Mouse (Mus musculus): ENCODE data around the gene Crk. TPM values are rescaled to one million over a fixed set of nuclear protein-coding genes. Genes with fewer than 3 reads are reported as not detected.

The Crk gene
- polyA plus RNA-seq, 1 experiment = 27.0 TPM

DNA sequence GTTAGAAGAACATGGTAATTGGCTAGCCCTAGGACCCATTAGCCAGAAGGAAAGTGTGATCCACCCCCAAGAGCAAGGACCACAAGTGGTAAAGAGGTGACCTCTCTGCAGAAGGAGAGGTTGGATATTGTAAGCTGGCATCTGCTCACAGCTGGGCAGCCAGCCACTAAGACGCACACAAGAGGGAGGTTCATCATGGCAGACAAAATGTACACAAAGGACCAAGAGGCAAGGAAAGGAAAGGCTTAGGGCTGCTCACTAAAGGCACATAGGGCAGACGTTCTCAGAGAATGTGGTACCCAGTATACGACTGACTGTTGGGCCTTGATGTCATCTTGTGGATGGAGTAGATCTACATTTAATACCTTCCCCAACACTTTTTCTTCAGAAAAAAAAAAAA is 4.2 kb upstream of the Crk start:
- Histone ChIP-seq H3K4me1 (ENCODE audit: control insufficient read depth, insufficient read depth, low read length) (peaks cover 6% of the 10 kb centered on the region), H3K27me3 (ENCODE audit: control insufficient read depth, insufficient read depth, low read length) (no peaks in the 10 kb centered on the region), H3K27ac (ENCODE audit: control insufficient read depth, insufficient read depth, low read depth, low read length) (no peak overlapping the region), H3K4me3 (ENCODE audit: control insufficient read depth, low read depth, low read length) (no peak overlapping the region), H3K36me3 (ENCODE audit: control insufficient read depth, insufficient read depth, low read length) (peaks cover 1% of the 10 kb centered on the region)
- TF ChIP-seq CTCF (IDR thresholded peaks at IDR 0.05; ENCODE audit: control insufficient read depth, insufficient read depth, insufficient replicate concordance, low read depth, low read length) = no peak
- TF ChIP-seq POLR2A (IDR thresholded peaks at IDR 0.05; ENCODE audit: control insufficient read depth, low read depth, low read length) = no peak

DNA sequence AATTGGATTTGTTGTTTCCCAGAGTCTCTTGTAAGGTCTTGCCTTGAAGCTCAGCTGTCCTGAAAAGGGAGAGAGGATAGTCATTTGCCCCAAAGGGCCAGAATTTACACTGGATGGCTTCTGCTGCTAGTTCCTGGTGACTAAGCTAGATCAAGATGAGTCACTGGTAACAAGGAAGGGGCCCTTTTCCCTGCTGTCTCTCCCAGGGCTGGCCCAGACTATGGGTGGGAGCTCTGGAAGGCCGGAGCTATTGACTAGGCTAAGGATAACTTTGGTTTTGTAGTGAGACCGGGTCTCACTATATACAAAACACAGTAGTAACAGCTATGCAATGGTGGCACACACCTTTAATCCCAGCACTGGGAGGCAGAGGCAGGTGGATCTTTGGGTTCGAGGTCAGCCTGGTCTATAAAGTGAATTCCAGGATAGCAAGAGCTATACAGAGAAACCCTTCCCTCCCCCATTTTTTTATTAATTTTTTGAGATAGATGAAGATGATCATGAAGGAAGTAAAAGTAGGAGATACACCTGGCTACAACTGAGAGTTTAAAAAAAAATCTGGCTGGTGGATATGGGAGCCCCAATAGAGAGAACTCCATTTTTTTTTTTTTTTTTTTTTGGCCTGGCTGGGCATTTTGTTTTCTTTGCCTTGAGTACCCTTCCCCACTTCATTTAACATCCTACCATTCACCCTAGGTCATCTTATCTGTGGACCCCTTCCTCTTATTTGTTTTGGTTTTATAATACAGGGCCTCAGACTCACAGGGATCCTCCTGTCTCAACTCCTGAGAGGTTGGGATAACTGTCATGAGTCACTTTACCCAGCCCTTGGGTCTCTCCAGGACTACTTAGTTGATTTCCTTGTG is 945 bp upstream of the Crk start:
- Histone ChIP-seq H3K4me1 (ENCODE audit: control insufficient read depth, insufficient read depth, low read length) (peaks cover 9% of the 10 kb centered on the region), H3K27ac (ENCODE audit: control insufficient read depth, insufficient read depth, low read depth, low read length) (peak overlapping the region; percentile 70), H3K27me3 (ENCODE audit: control insufficient read depth, insufficient read depth, low read length) (no peaks in the 10 kb centered on the region), H3K4me3 (ENCODE audit: control insufficient read depth, low read depth, low read length) (peak overlapping the region; percentile 86), H3K36me3 (ENCODE audit: control insufficient read depth, insufficient read depth, low read length) (0 out of 2 replicates have a peak, but pooled peaks cover 1% of the 10 kb centered on the region)
- TF ChIP-seq POLR2A (IDR thresholded peaks at IDR 0.05; ENCODE audit: control insufficient read depth, low read depth, low read length) (no peak), CTCF (IDR thresholded peaks at IDR 0.05; ENCODE audit: control insufficient read depth, insufficient read depth, insufficient replicate concordance, low read depth, low read length) (no peak)

DNA sequence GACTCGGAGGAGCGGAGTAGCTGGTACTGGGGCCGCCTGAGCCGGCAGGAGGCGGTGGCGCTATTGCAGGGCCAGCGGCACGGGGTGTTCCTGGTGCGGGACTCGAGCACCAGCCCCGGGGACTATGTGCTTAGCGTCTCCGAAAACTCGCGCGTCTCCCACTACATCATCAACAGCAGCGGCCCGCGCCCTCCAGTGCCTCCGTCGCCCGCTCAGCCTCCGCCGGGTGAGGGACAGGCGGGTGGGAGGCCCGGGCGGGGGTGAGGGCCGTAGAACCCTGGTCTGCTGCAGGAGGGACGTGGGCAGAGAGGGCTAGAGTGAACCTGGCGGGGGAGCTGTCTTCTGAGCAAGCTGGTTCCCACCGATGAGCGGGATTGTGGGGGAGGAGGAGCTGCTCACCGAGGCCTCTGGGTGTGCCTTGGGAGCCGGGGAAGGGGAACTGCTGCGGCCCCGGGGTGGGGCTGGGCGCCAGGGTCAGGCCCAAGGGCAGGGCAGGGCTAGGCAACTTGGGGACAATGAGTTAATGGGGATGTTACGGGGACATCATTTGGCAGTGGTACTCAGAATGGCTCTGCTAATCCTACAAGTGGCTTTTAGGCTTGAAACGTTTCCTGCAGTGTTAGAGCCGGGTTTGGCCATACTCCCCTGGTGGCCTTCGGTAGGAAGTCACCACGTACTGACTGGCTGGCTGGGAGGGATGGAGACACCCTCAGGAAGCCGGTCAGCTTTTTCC is 546 bp downstream of the Crk start:
- Histone ChIP-seq H3K4me3 (ENCODE audit: control insufficient read depth, low read depth, low read length) (peak overlapping the region; percentile 86), H3K27me3 (ENCODE audit: control insufficient read depth, insufficient read depth, low read length) (no peaks in the 10 kb centered on the region), H3K27ac (ENCODE audit: control insufficient read depth, insufficient read depth, low read depth, low read length) (peak overlapping the region; percentile 80), H3K4me1 (ENCODE audit: control insufficient read depth, insufficient read depth, low read length) (peaks cover 9% of the 10 kb centered on the region), H3K36me3 (ENCODE audit: control insufficient read depth, insufficient read depth, low read length) (no peaks in the 10 kb centered on the region)
- TF ChIP-seq POLR2A (IDR thresholded peaks at IDR 0.05; ENCODE audit: control insufficient read depth, low read depth, low read length) (no peak), CTCF (IDR thresholded peaks at IDR 0.05; ENCODE audit: control insufficient read depth, insufficient read depth, insufficient replicate concordance, low read depth, low read length) (peak; percentile 17; the same call in 1 of the 2 replicates)

DNA sequence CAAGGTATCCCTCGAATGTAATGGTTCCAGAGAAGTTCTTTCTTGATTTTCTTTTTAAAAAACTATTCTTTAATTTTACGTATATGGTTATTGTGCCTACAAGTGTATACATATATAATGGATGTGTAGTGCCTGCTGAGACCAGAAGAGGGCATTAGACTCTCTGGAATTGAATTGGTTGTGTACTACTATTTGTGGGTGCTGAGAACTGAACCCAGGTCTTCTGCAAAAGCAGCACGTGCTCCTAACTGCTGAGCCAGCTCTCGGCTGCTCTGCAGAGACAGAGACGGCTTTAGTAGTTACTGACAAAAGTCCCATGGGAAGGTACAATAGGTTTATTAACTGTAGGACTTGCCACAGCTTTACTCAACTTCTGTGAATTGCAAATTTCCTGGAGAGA is 5.4 kb downstream of the Crk start:
- H3K4me3 ChIP-seq (ENCODE audit: control insufficient read depth, low read depth, low read length) = no peak overlapping the region
- H3K27ac ChIP-seq (ENCODE audit: control insufficient read depth, insufficient read depth, low read depth, low read length) = no peak overlapping the region
- H3K27me3 ChIP-seq (ENCODE audit: control insufficient read depth, insufficient read depth, low read length) = no peaks in the 10 kb centered on the region
- no peaks in the 10 kb centered on the region for H3K36me3 ChIP-seq (ENCODE audit: control insufficient read depth, insufficient read depth, low read length)
- H3K4me1 ChIP-seq (ENCODE audit: control insufficient read depth, insufficient read depth, low read length) = peaks cover 7% of the 10 kb centered on the region
- TF ChIP-seq POLR2A (IDR thresholded peaks at IDR 0.05; ENCODE audit: control insufficient read depth, low read depth, low read length) (no peak), CTCF (IDR thresholded peaks at IDR 0.05; ENCODE audit: control insufficient read depth, insufficient read depth, insufficient replicate concordance, low read depth, low read length) (no peak)

DNA sequence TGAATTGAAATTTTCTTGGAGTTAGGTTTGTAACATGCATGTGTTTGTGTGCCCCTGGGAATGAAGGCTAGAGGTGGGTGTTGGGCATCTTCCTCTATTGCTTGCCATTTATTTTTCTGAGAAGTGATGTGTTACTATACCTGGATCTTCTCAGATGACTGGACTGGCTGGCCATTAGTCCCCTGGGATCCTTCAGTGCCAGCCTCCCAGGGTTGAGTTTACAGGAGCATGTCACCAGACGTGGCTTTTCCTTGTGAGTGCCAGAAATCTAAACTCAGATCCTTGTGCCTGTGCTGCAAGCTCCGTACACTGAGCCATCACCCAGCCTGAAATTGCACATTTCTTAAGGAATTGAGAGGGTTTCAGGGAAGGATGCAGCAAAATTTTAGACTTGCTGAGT is 5.9 kb downstream of the Crk start:
- TF ChIP-seq CTCF (IDR thresholded peaks at IDR 0.05; ENCODE audit: control insufficient read depth, insufficient read depth, insufficient replicate concordance, low read depth, low read length) (no peak), POLR2A (IDR thresholded peaks at IDR 0.05; ENCODE audit: control insufficient read depth, low read depth, low read length) (no peak)
- H3K4me3 ChIP-seq (ENCODE audit: control insufficient read depth, low read depth, low read length) = no peak overlapping the region
- peaks cover 4% of the 10 kb centered on the region for H3K4me1 ChIP-seq (ENCODE audit: control insufficient read depth, insufficient read depth, low read length)
- no peak overlapping the region for H3K27ac ChIP-seq (ENCODE audit: control insufficient read depth, insufficient read depth, low read depth, low read length)
- no peaks in the 10 kb centered on the region for H3K27me3 ChIP-seq (ENCODE audit: control insufficient read depth, insufficient read depth, low read length)
- H3K36me3 ChIP-seq (ENCODE audit: control insufficient read depth, insufficient read depth, low read length) = no peaks in the 10 kb centered on the region

DNA sequence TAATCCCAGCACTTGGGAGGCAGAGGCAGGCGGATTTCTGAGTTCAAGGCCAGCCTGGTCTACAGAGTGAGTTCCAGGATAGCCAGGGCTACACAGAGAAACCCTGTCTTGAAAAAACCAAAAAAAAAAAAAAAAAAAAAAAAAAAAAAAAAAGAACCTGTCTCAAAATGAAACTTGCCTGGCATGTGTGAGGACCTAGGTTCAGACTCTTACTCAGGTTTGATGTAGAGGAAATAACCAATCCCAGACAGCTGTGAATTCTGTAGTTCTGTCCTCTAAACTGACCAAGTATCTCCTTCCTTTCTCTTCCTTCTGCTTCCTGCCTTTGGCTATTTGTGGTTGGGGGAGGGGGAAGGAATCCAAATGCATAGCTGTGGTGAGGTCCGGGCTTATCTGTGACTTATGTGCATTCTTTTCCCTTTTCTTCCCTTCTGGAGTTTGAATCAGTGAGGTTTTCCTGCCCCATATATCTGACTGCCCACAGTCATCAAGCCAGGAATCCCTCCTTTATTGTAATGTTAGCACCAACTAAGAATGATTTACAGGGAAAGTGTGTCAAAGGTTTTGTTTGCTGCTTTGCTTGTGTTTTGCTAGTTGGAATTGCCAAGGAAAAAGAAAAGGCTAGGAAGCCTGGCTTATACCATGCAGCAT is 8.4 kb downstream of the Crk start:
- TF ChIP-seq POLR2A (IDR thresholded peaks at IDR 0.05; ENCODE audit: control insufficient read depth, low read depth, low read length) (no peak), CTCF (IDR thresholded peaks at IDR 0.05; ENCODE audit: control insufficient read depth, insufficient read depth, insufficient replicate concordance, low read depth, low read length) (no peak)

DNA sequence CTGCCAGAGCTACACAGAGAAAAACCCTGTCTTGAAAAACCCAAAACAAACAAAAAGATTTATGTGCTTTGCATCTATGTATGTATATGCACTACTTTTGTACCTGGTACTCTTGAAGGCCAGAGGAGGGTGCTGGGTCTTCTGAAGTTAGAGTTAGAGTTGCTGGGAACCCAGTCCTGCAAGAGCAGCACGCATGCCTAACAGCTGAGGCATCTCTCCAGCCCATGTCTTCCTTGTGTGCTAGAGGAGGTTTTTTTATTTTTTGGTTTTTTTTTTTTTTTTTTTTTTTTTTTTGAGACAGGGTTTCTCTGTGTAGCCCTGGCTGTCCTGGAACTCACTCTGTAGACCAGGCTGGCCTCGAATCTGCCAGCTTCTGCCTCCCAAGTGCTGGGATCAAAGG is 9.1 kb downstream of the Crk start:
- no peak overlapping the region for H3K4me3 ChIP-seq (ENCODE audit: control insufficient read depth, low read depth, low read length)
- no peak overlapping the region for H3K27ac ChIP-seq (ENCODE audit: control insufficient read depth, insufficient read depth, low read depth, low read length)
- H3K36me3 ChIP-seq (ENCODE audit: control insufficient read depth, insufficient read depth, low read length) = no peaks in the 10 kb centered on the region
- TF ChIP-seq CTCF (IDR thresholded peaks at IDR 0.05; ENCODE audit: control insufficient read depth, insufficient read depth, insufficient replicate concordance, low read depth, low read length) (no peak), POLR2A (IDR thresholded peaks at IDR 0.05; ENCODE audit: control insufficient read depth, low read depth, low read length) (no peak)
- no peaks in the 10 kb centered on the region for H3K27me3 ChIP-seq (ENCODE audit: control insufficient read depth, insufficient read depth, low read length)
- H3K4me1 ChIP-seq (ENCODE audit: control insufficient read depth, insufficient read depth, low read length) = no peaks in the 10 kb centered on the region

More for the DNA sequence above, 8.4 kb downstream of the Crk start:
- Histone ChIP-seq H3K27me3 (ENCODE audit: control insufficient read depth, insufficient read depth, low read length) (no peaks in the 10 kb centered on the region), H3K4me1 (ENCODE audit: control insufficient read depth, insufficient read depth, low read length) (no peaks in the 10 kb centered on the region), H3K4me3 (ENCODE audit: control insufficient read depth, low read depth, low read length) (no peak overlapping the region), H3K36me3 (ENCODE audit: control insufficient read depth, insufficient read depth, low read length) (no peaks in the 10 kb centered on the region), H3K27ac (ENCODE audit: control insufficient read depth, insufficient read depth, low read depth, low read length) (no peak overlapping the region)

Data from testis, adult 2 months (tissue).